In the genomic region with DNA sequence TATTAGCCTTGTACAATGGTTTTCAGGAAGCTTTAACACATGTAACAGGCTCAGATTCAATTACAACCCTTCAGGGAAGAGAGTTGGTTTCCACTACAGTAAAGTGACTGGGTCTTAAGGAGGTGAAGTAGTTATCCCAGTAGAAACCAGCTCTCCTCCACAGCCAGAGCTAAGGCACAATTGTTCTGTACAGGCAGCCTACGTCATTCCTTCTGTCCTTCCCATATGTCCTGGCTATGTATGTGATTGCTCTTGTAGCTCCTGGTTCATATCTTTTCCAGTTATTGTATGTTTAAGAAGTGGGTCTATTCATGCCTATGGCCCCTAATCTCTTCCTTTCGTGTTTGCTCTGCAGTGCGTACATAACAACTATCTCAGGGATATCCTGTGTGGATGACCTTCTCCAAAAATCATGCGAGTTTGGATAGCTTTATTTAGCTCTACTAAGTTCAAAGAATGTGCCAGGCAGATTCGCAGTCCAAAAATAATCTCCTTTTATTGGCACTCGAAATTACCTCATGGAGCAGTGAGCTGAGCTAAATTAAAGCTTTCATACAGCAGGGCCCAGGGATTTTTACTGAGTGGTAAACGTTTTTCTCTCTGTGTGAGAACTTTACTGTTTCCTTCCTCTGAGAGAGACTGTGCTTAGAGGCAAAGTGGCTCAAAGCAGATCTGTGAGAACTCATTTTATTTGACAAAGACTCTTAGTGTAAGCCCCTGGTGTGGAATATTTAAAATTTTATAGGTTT, we compare ENCODE assay signal across 12 mouse cellular contexts. TPM values are rescaled to one million over a fixed set of nuclear protein-coding genes. Genes with fewer than 3 reads are reported as not detected.
DNase-seq lines count a peak whose midpoint lies in the region; ATAC-seq lines count a peak whose summit lies in the region.
"Had no signal": no experiment of that assay in that cellular context is flagged by ENCODE, and none has a peak within 500 bp of the region (broad histone marks: within the 10 kb centered on the region; RNA-seq: fewer than 3 reads in every experiment).

No protein-coding gene starts in this region.

- H3K27ac ChIP-seq in forebrain, embryonic 15.5 days (replicated peaks), result peak overlapping the region; percentile 0; the same call in 1 of the 2 replicates

- no peaks in the 10 kb centered on the region for H3K9me3 ChIP-seq in forebrain, embryonic 15.5 days

- peak; percentile 13 for DNase-seq in layer of hippocampus, adult 11-12 months (ENCODE audit: low spot score)
- no peak for DNase-seq in layer of hippocampus, postnatal 10 days (ENCODE audit: low spot score in 2 of 2)
- peak; percentile 79 for DNase-seq in brain, adult 2 months (ENCODE audit: low read depth, low spot score)
- DNase-seq in left cerebral cortex, adult 18-20 months (ENCODE audit: low spot score in 2 of 2), result peak; percentile 9 to 23
- no peak for DNase-seq in urinary bladder, postnatal 10 days (ENCODE audit: low spot score)
- DNase-seq in ovary, postnatal 14 days (ENCODE audit: low spot score), result no peak
- DNase-seq in lung, adult 18-20 months, result no peak
- DNase-seq: adrenal gland, adult 8-10 months; cerebellum, postnatal 36 days; kidney, postnatal 36 days; lung, postnatal 36 days had no signal

- H3K4me3 ChIP-seq in forebrain, embryonic 15.5 days, result no peak overlapping the region

- H3K36me3 ChIP-seq in forebrain, embryonic 15.5 days, result no peaks in the 10 kb centered on the region

- 28% methylated on average over 7 of the region's 7 CpGs for WGBS in forebrain, embryonic 15.5 days

- peak; percentile 36 for ATAC-seq in forebrain, embryonic 15.5 days (replicated peaks)

- H3K9ac ChIP-seq in forebrain, embryonic 15.5 days (replicated peaks), result no peak overlapping the region

- peaks cover 34% of the 10 kb centered on the region for H3K4me1 ChIP-seq in forebrain, embryonic 15.5 days

- H3K4me2 ChIP-seq in forebrain, embryonic 15.5 days (replicated peaks), result no peak overlapping the region

- H3K27me3 ChIP-seq in forebrain, embryonic 15.5 days, result no peaks in the 10 kb centered on the region

RNA-seq across cellular contexts. Expression of gene Prrx1, which starts 31.9 kb away (rescaled TPM):
- 1 to 10 TPM; 8.1 to 8.8 TPM for total RNA-seq in layer of hippocampus, postnatal 10 days (2021)
- 3.7 and 4.0 TPM in 2 replicates for polyA plus RNA-seq in forebrain, embryonic 15.5 days (2015; fragmentation: Nextera tagmentation; extraction: Ambion mirVana)
- total RNA-seq in left cerebral cortex, adult 18-20 months (2021), result 1 to 10 TPM; 5.9 to 6.1 TPM

Comparison
In these comparisons a context has a peak if more than half of its experiments do, and no peak if none do; other contexts are left out.
1. DNase-seq: peak in layer of hippocampus, adult 11-12 months (single experiment), brain, adult 2 months (single experiment) and left cerebral cortex, adult 18-20 months (2 of 2); none in layer of hippocampus, postnatal 10 days (0 of 2), urinary bladder, postnatal 10 days (single experiment), ovary, postnatal 14 days (single experiment) and lung, adult 18-20 months (0 of 2).